Mouse (Mus musculus) limb, embryonic 13.5 days (tissue): ENCODE results near the gene Tmem159. TPM values are rescaled to one million over a fixed set of nuclear protein-coding genes. Genes with fewer than 3 reads are reported as not detected.

ENCODE experiments used
- ATAC-seq: fragments of 200-750 bp; cut with Nextera tagmentation; 2 replicates; pipeline ENCODE4 v1.8.0; 2017; ENCODE audit warnings: low read depth, moderate number of reproducible peaks, moderate TSS enrichment; ENCODE audit not compliant: low FRiP score
- H3K27ac ChIP-seq: fragments of 300-500 bp; sonication (generic); 2 replicates; pipeline ENCODE4 v1.5.1; 2015; ENCODE audit warnings: inconsistent platforms, mild to moderate bottlenecking, moderate library complexity
- H3K27me3 ChIP-seq: fragments of 300-500 bp; sonication (generic); 2 replicates; pipeline ENCODE4 v1.6.1; 2015; ENCODE audit warnings: mild to moderate bottlenecking, inconsistent platforms
- H3K36me3 ChIP-seq: fragments of 300-500 bp; sonication (generic); 2 replicates; pipeline ENCODE4 v1.6.1; 2015; ENCODE audit warnings: inconsistent platforms, mild to moderate bottlenecking, moderate library complexity
- H3K4me1 ChIP-seq: fragments of 300-500 bp; sonication (generic); 2 replicates; pipeline ENCODE4 v1.6.1; 2015; ENCODE audit warnings: inconsistent platforms
- H3K4me2 ChIP-seq: fragments of 300-500 bp; sonication (generic); replicated peaks from 2 replicates; pipeline ENCODE4 v1.6.1; 2015; ENCODE audit warnings: inconsistent platforms, mild to moderate bottlenecking, moderate library complexity
- H3K4me3 ChIP-seq: fragments of 300-500 bp; sonication (generic); 2 replicates; pipeline ENCODE4 v1.5.1; 2015; ENCODE audit warnings: moderate library complexity, mild to moderate bottlenecking, inconsistent platforms
- H3K9ac ChIP-seq: fragments of 300-500 bp; sonication (generic); 2 replicates; pipeline ENCODE4 v1.6.1; 2015; ENCODE audit warnings: mild to moderate bottlenecking, inconsistent platforms
- H3K9me3 ChIP-seq: fragments of 300-500 bp; sonication (generic); 2 replicates; pipeline ENCODE4 v1.6.1; 2016; ENCODE audit warnings: inconsistent platforms
- WGBS: fragments of 180-500 bp; shearing (Covaris S2); methylation state at CpG from one replicate; pipeline ENCODE4 v1.1.7; 2015; 5-methylcytosine and 5-hydroxymethylcytosine counted together
- polyA plus RNA-seq: library from polyadenylated mRNA; unstranded; fragments of >200 nt; fragmentation: Nextera tagmentation; extraction: Ambion mirVana; gene quantifications from 2 replicates; pipeline ENCODE4 v1.2.1, GENCODE M21; 2015

The Tmem159 gene
- polyA plus RNA-seq, 1 experiment from 2014 or later = 27.1 TPM

DNA sequence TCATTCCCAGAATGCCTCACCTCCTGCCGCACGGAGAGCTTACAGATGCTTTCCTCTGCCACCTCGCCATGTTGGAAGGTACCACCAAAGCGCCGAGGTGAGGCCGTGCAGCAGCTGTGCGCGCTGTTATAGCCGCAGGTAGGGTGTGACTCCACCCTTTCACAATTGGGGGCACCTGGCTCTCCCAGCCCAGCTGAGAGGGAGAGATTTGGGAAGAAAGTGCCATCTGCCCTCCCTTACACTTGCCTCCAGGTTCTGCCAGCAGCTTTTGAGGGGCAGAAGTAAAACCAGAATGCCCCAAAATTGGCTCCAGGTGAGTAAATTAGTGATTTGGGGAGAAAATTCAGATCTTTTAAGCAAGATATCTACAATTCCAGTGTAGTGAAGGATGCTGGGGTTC lies 43.0 kb downstream of the Tmem159 start, which contains the start of gene Zp2:
Gene Zp2, minus strand, starts transcription at position 101 of the 400 bp plus-strand sequence.
- Histone ChIP-seq H3K4me2 (no peak within 1 kb of the TSS), H3K4me3 (no peak within 1 kb of the TSS), H3K9me3 (no peaks in the 10 kb centered on the region), H3K27me3 (no peaks in the 10 kb centered on the region; the same call in 1 of the 2 replicates), H3K36me3 (no peaks in the 10 kb centered on the region), H3K27ac (no peak within 1 kb of the TSS), H3K9ac (no peak within 1 kb of the TSS), H3K4me1 (no peaks in the 10 kb centered on the region)
- ATAC-seq = no peak
- WGBS = 79% methylated on average over 9 of the region's 9 CpGs

DNA sequence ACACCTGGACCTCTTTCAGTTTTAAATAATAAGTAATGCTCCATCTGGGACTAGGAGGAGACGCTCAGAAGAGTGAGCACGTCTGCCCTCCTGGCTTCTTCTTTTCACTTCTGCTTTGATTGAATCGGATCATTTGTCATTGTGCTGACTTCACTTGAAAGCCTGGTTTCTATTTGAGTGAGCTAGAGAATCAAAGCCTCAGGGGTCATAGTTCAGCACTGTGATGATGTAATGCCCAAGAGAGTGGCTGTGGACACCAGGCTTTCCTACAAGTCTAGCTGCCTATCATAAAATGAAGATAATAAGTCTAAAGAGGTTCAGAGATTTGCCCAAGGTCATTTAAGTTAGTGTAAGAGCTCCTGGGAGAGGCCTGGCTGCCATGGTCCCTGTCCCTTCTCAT lies 48.1 kb downstream of the Tmem159 start:
- 18% methylated on average over 3 of the region's 3 CpGs for WGBS
- Histone ChIP-seq H3K36me3 (no peaks in the 10 kb centered on the region), H3K4me3 (no peak overlapping the region), H3K27ac (no peak overlapping the region), H3K9ac (no peak overlapping the region), H3K4me1 (no peaks in the 10 kb centered on the region), H3K4me2 (no peak overlapping the region), H3K27me3 (no peaks in the 10 kb centered on the region), H3K9me3 (no peaks in the 10 kb centered on the region)
- ATAC-seq = no peak

DNA sequence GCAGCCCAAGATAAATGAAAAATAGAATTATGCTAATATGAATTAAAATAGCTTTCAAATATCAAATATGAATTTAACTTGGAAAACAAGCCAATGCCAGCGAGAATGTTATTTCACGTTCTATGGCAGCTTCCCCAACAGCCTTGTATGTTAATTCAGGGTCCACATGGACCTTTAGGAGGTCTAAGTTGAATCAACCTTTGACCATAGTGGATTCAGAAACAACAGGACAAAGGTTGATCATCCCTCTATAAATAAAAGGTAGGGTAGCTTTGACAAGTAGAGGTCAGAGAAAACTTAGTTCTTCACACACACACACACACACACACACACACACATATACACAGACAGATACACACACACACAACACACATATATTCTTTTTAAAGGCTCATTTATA lies 48.7 kb downstream of the Tmem159 start:
- Histone ChIP-seq H3K9me3 (no peaks in the 10 kb centered on the region), H3K4me2 (no peak overlapping the region), H3K4me3 (no peak overlapping the region), H3K9ac (no peak overlapping the region), H3K27me3 (no peaks in the 10 kb centered on the region), H3K36me3 (no peaks in the 10 kb centered on the region), H3K4me1 (no peaks in the 10 kb centered on the region), H3K27ac (no peak overlapping the region)
- 90% methylated on average over 2 of the region's 2 CpGs for WGBS
- ATAC-seq = no peak

DNA sequence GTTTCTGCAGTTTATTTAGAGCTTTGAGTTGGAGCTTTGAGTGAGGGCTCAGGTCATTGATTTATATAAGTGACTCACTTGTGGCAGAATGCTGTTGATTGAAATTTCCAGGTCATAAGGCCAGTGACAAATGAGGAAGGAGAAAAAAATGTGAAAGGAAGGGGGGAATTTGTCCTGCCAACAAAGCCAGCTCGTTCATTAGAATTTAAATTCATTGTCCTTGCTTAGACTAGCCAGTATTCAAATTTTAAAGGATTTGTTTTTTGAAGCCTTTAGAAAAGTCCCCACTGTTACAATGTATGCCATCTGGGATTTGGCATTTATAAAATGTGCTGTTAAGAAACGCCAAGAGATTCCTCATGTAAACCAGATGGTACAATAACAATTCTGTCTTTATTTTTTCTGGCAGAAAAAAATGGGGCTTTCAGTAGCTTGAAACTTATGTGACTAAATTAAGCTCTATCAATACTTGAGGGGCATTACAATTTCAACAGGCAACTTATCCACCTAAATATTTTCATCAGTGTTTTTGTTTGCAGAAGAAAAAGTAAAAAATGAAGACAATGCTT lies 54.8 kb downstream of the Tmem159 start:
- no peak overlapping the region for H3K4me2 ChIP-seq
- peaks cover 16% of the 10 kb centered on the region for H3K4me1 ChIP-seq
- H3K27me3 ChIP-seq = no peaks in the 10 kb centered on the region
- ATAC-seq = no peak
- WGBS = 10% methylated on average over 2 of the region's 2 CpGs
- H3K36me3 ChIP-seq = no peaks in the 10 kb centered on the region
- no peak overlapping the region for H3K9ac ChIP-seq
- H3K27ac ChIP-seq = no peak overlapping the region
- H3K9me3 ChIP-seq = no peaks in the 10 kb centered on the region
- H3K4me3 ChIP-seq = no peak overlapping the region

DNA sequence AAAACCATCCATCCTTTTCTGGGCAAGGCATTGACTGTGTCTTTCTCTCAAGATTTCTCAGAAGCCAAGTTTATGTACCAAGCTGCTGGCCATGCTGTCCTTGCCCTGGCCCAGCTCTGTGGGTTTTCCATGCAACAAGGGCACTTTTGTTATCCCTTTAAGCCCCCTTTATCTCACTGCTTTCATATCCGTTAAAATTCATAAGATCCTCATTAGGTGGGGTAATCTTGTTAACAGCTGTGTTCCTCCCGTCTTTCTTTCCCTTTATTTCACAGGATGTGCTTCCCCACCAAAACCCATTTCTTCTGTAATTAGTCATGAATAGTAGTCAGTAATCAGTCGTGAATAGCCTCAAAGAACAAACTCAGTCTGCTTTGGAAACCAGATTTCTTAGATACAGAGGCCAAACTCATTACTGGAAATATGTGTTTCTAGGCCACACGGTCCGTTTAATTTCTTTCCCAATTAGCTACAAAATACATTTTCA lies 55.5 kb downstream of the Tmem159 start:
- Histone ChIP-seq H3K9me3 (no peaks in the 10 kb centered on the region), H3K4me1 (peaks cover 16% of the 10 kb centered on the region), H3K9ac (no peak overlapping the region), H3K4me2 (no peak overlapping the region), H3K4me3 (no peak overlapping the region), H3K36me3 (no peaks in the 10 kb centered on the region), H3K27ac (no peak overlapping the region), H3K27me3 (no peaks in the 10 kb centered on the region)
- ATAC-seq = no peak
- WGBS = 24% methylated on average over 5 of the region's 5 CpGs

DNA sequence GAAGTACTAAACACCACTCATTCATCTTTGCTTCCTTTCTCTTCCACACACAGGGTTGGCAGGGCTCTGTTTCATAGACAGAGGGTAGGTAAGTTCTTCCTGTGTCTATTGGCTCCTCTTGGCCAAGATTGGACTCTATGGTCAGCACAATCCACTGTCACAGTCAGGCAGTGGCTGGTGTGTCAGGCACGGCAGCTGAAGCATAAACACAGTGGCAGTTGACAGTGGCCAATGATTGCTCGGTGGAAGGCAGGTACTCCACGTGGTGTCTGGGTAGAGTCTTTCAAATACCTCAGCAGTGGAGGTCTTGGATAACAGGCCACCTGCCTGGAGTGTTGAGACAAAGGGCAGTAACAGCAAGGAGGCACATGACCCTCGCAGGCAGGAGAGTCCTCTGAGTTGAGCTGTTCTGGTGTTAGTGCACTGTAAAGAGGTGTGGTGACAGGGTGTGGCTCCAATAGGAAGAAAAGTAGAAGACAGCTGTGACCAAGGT lies 56.0 kb downstream of the Tmem159 start:
- H3K4me1 ChIP-seq = peaks cover 16% of the 10 kb centered on the region
- H3K36me3 ChIP-seq = no peaks in the 10 kb centered on the region
- 21% methylated on average over 4 of the region's 4 CpGs for WGBS
- H3K9ac ChIP-seq = no peak overlapping the region
- no peaks in the 10 kb centered on the region for H3K9me3 ChIP-seq
- H3K4me2 ChIP-seq = no peak overlapping the region
- H3K27me3 ChIP-seq = no peaks in the 10 kb centered on the region
- no peak overlapping the region for H3K4me3 ChIP-seq
- no peak for ATAC-seq
- H3K27ac ChIP-seq = no peak overlapping the region

DNA sequence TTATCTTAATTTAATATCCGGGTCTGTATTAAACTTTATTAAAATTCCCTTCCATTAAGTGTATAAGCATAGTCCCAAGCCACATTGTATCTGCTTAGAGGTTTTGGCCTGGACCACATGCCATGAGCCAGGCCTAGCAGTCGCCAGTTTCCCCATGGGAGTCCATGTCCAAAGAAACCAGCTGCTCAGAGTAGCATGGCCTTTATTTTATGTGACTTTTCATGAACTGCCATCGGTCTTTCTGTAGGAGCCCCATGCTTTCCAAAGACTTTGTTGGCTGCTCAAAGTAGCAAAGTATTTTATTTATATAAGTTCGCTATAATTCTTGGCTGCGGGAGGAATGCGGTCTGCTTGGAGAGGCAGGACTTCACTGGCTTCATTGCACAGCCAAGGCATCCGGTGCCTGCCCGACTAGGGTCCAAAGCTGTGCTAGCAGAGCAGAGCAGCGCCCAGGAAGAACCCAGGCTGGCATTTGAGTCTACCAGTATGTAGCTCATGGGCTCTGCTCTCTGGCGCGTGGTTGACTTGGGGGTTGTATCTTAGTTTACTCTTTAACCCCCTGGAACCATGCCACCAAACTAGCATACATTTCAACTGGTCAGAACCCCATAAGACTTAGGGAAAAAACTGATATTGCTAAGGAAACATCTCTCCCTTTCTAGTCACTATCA lies 61.6 kb downstream of the Tmem159 start:
- ATAC-seq = no peak
- Histone ChIP-seq H3K9me3 (no peaks in the 10 kb centered on the region), H3K27me3 (no peaks in the 10 kb centered on the region), H3K4me3 (no peak overlapping the region), H3K4me1 (no peaks in the 10 kb centered on the region), H3K36me3 (no peaks in the 10 kb centered on the region), H3K9ac (no peak overlapping the region), H3K27ac (no peak overlapping the region), H3K4me2 (no peak overlapping the region)
- WGBS = 79% methylated on average over 11 of the region's 11 CpGs

Other genes with a start within 250 kb of the Tmem159 start
- gene Lyrm1, start 206.5 kb upstream of the Tmem159 start, polyA plus RNA-seq = 8.6 and 9.1 TPM in 2 replicates
- gene Dcun1d3, start 206.1 kb upstream of the Tmem159 start, polyA plus RNA-seq = 14.7 and 14.9 TPM in 2 replicates
- not detected in 2 replicates for gene Dnah3, start 7.1 kb upstream of the Tmem159 start, polyA plus RNA-seq
- 0.06 and 0.10 TPM in 2 replicates for gene Zp2, start 42.9 kb downstream of the Tmem159 start, polyA plus RNA-seq
- not detected in 2 replicates for gene Anks4b, start 71.5 kb downstream of the Tmem159 start, polyA plus RNA-seq
- 13.1 and 18.3 TPM in 2 replicates for gene Crym, start 99.8 kb downstream of the Tmem159 start, polyA plus RNA-seq
- not detected in 2 replicates for gene Abca14, start 101.6 kb downstream of the Tmem159 start, polyA plus RNA-seq
- gene Abca15, start 226.3 kb downstream of the Tmem159 start, polyA plus RNA-seq = not detected in 2 replicates